Mouse (Mus musculus) frontal cortex, postnatal 36 days (tissue): ENCODE data around the gene Cradd.
A peak's percentile ranks its signal among the peaks of the same experiment; 100 is the strongest.

ENCODE experiments used
- DNase-seq, 2 experiments: peaks; one replicate each; pipeline ENCODE4 v3.0.0; 2022; ENCODE audit warnings: low spot score in 2 of 2

Cradd gene

DNA sequence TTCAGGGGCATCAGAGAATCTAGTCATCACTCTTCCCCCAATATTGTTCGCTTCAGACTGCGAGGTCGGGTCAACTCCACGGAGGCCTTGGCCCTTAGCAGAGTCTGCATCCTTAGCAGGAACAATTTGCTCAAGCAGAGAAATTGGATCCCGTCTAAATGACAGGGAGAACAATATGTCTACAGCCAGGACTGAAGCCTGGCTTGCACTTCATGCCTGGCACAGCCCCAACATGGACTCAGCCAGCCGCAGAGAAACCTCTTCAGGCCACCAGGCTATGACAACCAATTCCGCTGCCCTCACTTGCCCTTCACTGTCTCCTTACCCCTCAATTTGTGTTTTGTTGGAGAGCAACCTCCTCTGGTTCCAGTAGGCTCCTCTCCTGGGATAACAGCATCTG lies 123.6 kb downstream of the Cradd start:
- DNase-seq, result no peak

DNA sequence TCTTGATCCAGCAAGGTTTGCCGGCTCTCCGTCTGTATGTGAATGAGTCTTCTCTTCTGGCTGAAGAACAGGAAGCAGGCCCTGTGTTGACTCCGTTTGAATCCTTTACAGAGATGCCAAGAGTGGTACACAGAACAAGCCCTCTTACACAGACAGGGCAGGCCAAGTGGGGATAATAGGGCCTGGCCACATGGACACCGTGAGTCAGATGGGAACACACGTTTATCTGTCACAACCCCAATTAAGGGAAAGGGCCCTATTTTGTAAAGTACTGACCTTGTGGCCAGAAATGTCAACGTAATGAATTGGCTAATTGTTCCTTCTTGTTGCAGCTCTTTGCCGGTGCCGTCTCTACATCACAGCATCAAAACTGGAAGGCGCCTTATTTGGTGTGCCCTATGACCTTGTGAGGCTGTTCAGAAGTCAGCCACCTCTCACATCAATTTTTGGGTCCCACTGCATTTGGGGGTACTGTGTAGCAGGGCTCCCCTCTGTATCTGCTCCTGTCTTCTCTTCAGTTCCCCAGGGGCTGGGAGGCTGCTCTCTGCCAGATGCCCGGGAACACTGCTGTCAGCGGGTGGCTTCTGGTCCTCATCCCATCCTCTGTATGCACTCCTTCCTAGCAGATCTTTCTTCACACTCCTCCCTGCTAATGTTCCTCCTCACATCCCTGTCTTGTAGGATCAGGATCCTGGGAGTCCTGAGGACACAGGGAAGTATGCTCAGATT lies 124.2 kb downstream of the Cradd start:
- DNase-seq, result no peak

DNA sequence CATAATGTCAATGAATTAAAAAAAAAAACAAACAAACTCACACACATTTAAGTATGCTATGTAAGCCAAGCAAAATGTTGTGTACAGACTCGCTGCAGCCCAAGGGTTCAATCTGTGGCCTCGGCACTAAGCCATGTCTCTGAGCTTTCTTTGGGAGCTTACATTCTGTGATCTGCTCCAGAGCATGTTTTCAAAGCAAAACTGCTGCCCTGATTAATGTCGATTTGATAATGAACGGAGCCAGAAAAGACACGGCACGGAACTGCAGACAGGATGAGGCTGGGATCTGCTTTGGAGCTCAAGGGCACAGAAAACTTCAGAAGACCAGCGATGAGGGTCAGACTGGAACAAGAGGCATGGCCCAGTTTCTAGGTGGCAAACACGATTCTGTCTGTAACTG lies 126.6 kb downstream of the Cradd start:
- no peak for DNase-seq

DNA sequence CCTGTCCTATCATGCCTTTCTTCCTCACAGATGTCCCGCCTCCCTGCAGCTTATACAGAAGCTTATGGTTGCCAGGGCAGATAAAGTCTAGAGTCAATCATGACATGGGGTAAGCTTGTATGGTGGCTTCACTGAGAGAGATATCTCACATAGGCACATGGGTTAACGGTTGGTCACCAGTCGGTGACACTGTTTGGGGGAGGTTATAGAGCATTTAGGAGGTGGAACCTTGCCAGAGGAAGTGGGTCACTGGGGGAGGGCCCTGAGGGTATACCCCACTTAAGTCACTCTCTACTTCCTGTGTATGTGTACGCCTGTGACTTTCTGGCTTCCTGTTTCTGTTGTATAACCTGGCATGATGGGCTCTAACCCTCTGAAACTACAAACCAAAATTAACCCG lies 128.2 kb downstream of the Cradd start:
- no peak for DNase-seq

DNA sequence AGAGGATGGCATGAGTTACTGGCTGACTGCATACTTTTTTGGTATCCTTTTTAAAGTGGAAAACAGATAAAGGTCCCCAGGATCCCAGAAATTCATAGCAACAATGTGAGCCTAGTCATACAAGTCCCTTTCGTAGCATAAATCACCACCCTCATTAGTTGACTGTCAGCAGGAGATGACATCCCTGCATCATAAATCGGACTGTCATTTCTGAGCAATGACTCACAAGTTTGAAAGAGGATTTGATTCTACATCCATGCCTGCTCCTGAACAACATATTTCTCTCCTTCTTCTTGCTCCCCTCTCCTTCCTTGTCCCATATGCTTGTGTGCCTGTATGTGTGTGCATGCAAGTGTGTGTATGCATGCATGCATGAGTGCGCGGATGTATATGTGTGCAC lies 129.2 kb downstream of the Cradd start:
- no peak for DNase-seq

DNA sequence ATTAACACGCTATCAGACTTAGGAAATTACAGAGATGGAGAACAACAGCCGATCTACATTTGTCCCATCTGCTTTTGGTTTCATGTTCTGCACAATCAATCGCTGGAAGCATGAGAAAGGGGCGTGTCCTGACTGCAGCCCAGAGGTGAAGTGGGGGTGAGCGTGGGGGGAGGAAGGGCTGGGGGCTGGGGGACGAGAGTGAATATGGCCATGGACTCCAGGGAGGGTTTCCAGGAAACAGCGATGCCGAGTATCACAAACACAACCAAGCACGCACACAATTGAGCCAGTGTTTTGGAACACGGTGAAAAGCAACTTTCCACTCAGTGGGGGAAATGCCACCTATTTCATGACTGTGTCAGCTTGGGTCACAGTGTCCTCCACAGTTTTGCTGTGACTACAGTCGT lies 130.1 kb downstream of the Cradd start:
- DNase-seq, result no peak

DNA sequence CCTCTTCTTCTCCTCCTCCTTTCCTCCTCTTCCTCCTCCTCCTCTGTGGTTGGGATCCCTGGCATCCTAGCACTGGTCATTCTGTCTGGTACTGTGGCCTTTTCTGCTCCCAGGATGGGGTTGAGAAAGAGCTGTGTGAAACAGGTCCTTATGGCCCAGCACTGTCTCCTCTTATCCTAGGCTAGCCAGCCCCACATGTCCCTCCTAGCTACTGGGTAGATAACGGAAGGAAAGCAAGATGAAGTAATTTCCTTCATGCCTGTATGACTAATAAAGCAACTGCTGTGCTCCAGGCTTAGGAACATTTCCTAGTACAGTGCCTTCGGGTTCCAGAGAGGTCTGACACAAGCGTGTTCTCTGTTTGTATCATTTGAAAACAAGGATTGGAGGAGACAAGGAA lies 132.1 kb downstream of the Cradd start:
- no peak for DNase-seq

DNA sequence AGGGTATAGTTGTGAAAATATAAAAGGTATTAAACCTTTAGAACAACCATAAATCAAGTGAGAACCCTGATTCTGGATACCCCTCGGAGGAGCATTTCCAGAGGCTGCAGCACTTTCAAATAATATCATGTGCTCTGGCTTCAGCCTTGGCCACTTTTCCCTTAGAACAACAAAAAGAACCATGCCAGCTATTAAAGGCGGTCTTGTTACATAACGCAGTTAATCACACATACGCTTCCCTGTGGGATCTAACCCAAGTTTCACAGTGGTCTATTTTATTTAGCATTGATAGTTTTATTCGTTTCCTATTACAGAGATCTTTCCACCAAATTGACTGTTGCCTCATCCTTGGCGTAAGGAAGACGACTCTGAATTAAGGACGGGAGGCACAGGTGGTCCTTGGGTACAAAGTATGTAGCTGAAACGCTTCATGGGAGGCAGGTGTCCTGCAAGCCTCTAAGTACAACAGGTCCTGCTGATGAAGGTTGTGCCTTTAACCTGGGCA lies 132.7 kb downstream of the Cradd start:
- no peak for DNase-seq

DNA sequence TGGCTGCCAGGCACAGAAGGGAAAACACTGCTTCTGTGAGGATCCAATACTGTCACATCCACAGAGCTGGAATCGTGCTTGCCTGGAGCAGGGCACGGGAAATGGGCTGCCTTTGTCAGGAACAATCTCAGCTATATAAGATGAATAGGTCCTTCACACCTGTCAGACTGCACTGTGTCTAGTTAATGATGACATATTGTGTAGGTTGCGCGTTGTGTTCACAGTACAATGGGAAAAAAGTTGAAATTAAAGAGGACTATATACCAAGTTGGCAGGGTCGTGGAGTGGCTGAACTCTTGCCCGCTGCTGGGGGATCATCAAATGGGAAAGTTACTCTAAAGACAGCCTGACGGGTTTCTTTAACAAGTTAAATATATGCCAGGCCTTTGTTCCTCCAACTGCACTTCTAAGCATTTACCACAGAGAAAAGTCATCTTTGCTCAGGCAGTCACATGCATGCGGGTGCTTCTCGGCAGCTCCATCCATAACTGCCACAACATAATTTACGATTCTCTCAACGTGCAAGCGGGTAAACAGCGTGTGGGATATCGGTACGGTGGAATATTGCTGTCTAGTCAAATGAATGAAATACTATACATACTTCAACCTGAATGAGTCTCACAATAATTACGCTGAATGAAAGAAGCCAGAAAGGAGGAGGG lies 134.3 kb downstream of the Cradd start:
- no peak for DNase-seq

DNA sequence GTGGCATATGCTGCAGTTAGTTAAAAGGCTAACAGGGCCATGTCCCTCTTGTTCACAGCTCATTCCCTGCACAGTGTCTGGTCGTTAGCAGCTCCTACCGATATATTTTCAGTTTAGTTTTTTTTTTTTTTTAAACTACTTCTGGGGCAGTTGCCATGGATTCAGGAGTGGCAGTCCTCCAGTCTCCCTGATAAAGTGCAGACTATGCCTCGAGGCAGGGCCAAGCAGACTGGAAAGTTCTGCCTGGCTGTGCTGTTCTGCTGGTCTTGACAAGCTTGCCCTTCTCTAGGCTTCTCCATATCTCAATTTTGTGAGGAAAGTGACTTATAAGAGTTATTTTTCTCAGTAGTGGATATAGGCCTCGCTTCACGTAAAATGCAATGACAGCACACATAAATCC lies 139.7 kb downstream of the Cradd start:
- no peak for DNase-seq

DNA sequence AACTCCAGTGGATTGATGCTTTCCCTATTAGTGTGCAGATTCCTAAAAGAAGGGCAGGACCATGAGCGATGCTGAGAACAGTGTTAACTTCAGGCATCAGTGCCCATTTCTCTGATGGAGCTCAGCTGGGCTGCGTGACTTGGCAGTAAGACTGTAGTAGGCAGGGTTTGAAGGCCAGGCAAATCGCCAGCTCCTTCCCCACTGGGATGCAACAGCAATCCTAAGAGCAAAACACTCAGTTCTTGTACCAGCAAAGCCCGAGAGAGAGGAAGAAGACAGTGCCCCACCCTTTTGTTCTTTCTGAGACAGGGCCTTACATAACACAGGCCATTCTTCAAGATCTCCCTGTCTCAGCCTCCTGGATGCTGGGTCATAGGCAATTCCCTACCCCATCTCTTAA lies 140.9 kb downstream of the Cradd start:
- peak; percentile 57 to 60 for DNase-seq

DNA sequence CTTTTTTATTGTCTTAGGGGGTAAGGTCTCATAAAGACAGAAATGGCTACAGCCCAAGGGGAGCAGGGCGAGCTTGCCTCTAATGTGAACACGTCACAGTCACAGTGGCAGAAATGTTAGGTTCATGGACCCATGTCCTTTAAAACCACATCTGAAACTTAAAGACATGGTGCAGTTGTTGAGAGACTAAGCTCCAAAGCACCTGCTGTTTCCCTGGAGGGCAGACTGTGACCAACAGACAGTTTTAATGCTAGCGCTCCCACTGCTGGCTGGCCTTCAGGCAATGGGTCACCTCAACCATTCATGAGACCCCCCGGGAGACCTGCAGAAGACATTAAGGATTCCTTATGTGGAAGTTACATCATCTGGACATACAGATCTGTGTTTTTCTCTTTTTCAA lies 141.5 kb downstream of the Cradd start:
- no peak for DNase-seq

DNA sequence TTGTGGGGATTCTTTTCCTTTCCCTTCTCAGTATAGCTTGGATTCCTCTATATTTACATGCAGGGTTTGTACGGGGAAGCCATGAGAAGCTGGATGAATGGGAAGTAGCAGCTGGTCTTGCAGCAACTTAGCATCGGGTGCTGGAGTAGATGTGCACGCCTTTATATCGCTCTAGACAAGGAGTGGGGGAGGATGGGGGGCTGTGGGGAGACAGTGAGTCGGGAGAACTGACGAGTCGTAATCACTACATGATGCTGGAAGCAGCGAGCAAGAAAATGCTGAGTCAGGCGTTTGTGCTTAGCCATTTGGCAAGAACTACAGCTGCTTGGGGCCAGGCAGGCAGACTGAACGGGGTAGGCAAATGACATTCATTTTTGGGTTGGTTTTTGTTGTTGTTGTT lies 142.4 kb downstream of the Cradd start:
- peak; percentile 32 to 39 for DNase-seq

DNA sequence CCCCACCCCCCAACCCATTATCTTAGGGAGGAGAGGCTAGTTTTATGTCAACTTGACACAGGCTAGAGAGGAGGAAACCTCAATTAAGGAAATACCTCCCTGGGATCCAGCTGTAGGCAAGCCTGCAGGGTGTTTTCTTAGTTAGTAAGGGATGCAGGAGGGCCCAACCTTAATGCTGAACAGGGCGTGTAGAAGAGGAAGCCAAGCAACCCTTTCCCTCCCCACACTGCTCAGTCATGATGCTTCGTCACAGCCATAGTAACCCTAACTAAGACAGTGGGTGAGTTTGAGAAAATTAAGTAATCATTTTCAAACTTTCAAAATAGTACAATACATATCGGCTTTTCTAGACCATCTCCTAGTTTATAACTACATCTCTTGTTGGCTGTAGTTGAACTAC lies 143.0 kb downstream of the Cradd start:
- DNase-seq, result no peak

DNA sequence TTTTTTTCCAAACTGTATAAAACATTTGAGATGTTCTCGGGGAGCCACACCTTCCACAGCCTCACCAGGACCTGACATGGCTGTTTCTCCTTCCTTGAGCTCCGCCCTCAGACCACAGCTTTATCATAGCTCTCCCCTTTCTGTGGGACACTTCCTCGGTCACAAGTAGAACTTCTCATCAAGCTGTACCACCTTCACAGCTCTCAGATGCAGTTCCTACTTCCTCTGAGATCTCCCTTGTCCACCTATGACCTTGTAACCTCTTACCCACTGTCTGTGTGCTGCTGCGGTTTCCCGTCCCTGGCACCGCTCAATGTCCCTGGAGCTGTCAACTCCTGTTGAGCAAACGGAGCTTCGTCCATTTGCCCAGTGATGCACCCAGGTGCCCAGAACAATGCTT lies 143.8 kb downstream of the Cradd start:
- DNase-seq, result no peak

DNA sequence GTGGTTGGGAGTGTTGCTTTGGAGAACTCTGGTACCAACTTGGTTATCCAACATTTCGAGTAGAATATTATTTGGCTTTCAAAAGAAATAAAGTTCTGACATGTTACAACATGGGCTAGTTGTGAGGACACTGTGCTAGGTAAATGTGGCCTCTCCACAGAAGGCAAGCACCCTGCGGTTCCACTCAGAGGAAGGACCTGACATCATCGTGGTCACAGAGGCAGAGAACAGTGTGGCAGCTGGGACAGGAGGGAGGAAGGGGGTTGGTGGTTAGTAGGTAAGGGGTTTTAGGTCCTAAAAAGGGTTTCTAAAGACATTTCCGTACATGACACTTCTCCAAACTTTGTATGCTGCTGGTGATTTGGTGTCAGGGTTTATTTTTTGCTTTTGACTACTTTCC lies 145.1 kb downstream of the Cradd start:
- no peak for DNase-seq

DNA sequence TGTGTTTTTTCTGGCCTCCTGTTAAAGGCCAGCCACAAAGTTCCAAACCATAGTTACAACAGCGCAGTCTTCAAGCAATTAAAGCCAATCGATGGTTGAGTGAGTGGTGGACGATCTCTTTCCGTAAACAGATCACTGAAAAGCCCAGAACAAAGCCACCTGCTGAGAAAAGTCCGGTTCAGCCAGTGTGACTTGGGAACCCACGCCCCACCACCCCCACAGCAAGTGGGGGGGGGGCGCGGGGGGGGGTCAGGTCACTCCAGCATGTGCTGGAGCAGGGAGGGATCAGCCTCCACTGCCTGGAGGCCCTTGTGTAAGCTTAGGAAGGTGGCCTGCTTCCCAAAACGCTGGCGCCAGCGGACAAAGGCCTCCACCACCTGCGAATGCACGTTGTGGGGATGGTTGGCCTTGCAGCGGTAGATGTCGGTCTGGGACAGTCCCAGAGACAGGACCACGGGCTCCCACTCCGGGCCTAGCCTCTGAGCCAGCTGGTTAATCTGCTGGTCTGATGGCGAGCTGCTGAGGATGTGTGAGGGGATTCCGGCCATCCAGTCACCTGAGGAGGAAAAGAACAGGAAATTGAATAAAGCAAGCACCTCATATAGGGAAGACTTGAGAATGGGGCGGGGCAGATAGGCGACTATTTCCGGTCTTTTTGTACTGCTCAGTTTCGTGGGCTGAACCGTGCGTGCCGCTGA lies 148.4 kb downstream of the Cradd start:
- DNase-seq, result no peak

DNA sequence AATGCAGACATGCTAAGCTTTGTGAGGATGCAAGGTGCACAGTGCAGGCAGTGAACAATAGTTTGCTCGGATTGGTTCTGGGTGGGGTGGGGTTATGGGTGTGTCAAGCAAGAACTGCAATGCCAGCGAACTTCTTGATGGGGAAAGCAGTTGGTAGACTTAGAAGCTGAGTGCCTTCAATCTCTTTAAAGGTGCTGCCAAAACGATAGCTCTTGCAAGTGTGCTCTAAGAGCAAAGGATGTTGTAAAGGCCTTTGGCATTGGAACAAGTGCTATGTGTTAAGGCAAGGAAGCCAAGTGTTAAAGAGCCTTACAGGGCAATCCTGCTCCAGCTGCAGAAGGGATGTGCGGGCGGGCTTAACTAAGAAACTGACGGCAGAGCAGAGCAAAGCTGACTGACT lies 149.7 kb downstream of the Cradd start:
- no peak for DNase-seq

DNA sequence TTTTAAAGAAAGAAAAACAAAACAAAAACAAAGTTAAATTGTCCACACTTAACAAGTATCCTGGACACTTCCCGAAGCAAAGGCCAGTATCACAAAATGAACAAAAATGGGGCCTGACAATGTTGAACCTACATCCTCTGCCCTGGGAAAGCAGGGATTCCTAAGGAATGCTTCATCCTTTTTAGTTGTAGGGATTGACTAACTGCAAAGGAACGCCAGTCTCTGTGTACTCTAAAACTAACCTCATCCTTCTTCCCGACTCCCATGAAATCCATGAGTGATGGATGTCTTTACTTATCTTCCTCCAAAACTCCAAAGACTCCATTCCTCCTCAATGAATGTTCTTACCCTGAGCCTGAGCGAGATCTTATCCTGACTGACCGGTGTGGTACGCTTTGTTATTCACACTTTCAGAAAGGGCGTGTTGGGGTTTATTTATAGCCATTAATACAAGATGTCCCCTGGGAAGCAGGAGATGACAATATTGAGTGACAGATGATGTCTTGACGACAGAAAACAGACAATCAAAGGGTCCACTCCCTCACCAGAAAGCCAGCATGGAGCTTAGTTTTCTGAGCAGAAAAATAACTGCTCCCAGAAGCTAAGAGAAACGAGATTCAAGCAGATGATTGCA lies 153.1 kb downstream of the Cradd start:
- DNase-seq, result no peak

DNA sequence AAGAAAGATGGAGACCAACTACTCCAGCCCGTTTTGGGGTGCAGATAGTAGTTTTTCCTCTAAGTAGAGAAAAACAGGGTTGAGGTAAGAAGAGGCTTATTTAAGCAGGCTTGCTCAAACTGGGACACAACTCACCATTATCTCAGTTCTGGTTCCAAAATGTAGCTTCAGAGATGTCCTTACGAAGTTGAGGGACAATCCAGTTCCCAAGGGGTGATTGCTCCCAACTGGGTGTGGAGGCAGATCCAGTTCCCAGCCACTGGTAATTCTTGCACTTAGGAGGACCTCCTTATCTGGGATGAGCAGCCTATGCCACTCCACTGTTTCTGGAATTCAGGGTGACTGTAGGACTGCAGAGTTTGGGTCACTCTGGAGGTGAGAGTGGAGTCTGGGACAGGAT lies 159.0 kb downstream of the Cradd start:
- DNase-seq, result no peak

DNA sequence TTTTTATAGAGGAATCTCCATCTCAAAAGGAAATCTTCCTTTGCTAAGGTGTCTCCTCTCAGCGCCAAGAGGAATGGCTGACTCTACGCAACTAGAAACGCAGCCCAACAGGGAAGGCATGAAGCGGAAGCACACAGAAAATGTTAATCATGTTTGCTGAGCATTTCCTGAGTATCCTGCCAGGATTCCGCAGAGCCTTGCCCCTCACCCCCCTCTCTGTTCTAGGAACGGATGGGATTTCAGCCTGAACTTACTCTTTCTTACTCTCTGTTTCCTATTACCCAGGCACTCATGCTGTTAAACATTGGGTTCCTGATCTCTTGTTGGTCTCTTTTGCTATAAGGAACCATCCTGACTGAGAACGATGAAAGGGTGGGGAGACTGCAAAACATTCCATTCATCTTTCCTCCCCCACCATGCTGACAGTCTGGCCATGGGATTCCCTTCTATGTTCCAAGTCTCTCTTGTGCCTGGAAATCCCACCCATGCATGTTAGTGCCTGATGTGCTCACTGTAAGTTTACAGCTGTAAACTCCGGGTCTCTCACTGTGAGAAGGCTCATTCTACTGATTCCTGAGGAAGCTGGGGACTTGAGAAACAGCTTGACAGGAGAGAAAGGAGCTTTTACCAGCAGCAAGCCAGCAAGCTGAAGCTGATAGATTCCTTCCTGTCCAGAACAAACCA lies 161.1 kb downstream of the Cradd start:
- DNase-seq, result no peak

DNA sequence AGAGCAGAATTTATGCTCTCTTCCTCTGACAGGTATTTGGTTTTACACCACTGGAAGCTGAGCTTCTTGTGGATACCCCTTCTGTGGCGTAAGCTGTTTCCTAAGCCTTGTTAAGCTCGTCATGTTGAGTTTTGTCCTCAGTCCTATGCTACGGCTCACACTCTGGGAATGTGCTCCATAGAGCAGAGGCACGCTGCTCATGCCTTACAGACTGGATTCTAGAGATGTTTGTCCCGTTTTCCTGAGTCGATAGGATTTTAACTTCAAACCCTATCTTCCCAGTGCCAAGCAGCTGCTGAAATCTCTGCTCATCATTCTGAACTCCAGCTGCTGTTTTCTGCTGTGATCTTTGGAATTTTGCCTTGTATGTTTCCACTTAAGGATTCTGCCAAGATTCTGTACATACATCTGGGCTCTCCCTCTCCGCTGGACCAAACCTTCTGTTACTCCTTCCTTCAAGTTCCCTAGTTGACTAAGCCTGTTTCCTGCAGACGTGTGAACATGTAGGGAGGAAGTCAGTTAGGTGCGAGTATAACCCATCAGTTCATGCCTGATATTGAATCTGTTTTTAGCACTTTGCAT lies 164.2 kb downstream of the Cradd start:
- no peak for DNase-seq
